Mouse (Mus musculus) adrenal gland, postnatal 10 days (tissue): ENCODE data around the gene Ulk4. TPM values are rescaled to one million over a fixed set of nuclear protein-coding genes. Genes with fewer than 3 reads are reported as not detected.

Experiments used
- DNase-seq: peaks from one replicate; pipeline ENCODE4 v3.0.0; 2021; ENCODE audit warnings: mixed read lengths
- total RNA-seq, 2 experiments: library from RNA; stranded (reverse); gene quantifications; 2 replicates each; pipeline ENCODE4 v1.2.3; 2021

Ulk4 gene
- total RNA-seq, 2 experiments from 2014 or later: 1.6 to 3.5 TPM

DNA sequence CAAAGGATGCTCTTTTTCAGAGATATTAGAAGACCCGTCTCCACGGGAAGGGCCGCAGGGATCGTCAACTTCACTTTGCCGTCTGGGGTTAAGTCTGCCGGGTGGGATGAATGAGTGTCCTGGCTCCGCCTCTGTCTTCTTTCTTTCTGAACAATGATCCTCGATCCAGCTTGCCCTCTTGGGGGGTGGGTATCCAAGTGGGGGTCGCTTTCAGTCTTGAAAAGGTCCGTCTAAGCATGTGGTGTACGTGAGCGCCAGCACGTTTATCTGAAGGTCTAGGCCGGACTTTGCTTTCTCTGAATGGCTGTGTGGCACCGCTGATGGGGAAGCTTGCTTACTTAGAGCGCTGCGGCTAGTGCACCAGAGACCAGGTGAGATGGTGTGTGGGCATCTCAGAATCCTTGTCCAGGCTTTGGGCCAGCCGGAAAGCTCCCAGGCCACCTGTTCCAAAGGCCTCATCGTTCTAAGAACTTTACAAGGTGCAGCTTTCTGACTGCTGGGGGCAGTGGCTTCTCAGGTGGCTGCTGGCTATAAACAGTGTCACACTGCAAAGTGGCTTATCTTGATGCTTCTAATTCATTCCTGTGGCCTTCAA is 23.1 kb upstream of the Ulk4 start:
- no peak for DNase-seq

DNA sequence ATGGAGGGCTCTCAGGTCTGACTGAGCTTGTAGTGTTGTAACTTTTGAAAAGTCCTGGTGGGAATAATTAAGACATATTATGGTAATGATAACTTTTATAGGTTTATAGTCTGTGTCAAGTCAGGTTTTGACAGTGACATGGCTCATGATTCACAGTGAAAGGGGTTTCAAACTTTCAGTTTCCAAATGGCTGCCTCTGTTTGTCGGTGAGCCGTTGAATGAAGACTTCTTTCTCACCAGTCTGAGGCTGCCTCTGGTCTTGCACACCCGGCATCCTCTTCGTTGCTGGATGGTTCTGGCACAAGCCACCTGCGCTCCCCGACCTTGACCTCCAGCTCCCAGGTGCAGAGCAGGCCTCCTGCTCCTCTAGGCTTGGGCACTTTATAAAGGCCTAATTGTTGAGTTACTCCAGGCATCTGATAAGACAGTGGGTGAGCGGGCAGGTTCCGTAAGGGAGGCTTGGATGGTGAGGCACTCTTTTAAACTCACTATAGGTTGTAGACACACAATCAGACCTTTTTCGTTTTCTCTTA is 22.3 kb upstream of the Ulk4 start:
- DNase-seq: peak; percentile 18

DNA sequence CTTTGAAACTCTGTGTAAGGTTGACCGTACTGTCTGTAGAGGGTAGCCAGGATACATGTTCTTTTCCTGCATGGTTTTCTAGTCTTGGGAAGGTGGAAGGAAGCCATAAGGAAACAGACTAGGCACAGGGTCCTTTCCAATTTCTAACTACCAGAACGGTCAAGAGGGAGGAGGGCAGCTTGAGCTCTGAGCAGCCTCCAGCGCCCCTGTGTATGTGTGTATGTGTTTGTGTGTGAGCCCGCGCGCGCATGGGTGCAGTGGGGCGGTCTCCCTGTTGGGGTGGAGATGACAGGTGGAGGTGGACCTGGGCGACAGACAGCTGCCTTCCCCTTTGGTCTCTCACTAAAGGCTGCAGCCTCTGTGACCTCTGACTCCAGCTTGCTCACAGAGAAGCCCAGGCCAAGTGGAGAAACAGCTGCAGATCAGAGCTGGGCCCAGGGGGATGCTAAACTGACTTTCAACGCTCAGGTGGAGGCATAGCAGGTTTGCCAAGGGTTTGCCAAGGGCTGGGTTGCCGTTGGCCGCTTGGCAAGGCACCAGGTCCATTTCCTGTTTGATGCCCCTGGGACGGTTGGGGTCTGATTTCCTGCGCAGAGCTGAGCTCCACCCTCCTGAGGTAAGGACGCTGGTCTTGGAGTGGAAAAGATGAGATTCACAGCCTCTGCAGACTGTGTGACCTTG is 21.6 kb upstream of the Ulk4 start:
- peak; percentile 76 for DNase-seq

DNA sequence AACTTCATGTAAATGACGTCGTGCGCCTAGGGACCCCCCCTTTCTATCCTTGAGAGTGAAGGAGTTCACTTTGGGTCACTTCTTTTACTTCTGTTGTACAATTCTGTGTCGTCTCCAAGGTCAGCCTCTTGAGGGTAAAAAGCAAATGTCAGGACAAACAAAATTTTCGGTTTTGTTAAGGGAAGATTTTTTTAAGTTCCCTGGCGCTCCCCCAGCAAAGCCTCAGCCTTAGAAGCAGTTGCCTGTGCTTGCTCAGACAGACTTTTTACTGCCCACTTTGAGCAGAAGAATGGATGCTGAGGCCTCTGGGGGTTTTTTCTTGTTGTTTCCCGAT is 21.0 kb upstream of the Ulk4 start:
- no peak for DNase-seq

DNA sequence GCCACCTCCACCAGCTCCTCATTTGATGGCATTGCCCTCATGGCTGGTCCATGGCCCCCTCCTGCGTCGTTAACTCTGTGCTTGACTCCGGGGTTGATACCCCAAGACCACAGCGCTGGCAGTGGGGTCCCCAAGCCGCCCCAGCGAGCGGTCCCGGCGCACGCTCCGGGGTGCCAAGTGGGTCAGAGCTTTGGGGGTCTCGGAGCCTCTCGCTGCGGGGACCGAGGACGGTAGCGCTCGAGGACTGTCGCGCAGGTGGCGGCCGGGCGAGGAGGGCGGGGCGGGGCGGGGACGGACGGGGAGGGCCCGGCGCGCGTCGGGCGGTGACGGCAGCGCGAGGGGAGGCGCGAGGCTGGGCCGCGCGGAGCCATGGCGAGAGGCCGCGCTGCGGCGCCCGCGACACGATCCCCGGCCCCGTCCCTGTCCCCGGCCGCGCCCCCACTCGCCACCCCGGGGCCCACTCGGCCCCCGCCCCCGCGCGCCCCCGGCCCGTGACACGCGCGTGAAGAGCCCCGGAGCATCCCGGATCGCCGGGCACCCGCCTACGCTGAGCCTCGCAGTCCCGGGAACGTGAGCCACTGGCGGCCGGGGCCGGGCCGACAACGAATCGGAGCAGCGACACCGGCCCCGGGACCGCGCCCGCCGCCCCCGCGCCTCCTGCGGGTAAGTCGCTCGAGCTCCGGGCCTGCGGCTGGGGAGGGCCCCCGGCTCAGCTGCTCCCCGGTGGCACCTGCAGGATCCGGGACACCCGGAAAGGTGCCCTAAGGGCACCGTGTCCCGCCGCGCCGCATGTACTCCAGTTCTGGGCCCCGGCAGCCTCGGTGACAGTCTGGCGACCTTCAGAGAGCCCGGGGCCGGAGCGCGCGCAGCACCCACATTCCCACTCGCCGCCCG is 20.4 kb upstream of the Ulk4 start, which contains the start of gene Trak1:
Gene Trak1 (plus strand): TSS at position 332 of the 894 bp plus-strand sequence.
- peak; percentile 81 for DNase-seq

DNA sequence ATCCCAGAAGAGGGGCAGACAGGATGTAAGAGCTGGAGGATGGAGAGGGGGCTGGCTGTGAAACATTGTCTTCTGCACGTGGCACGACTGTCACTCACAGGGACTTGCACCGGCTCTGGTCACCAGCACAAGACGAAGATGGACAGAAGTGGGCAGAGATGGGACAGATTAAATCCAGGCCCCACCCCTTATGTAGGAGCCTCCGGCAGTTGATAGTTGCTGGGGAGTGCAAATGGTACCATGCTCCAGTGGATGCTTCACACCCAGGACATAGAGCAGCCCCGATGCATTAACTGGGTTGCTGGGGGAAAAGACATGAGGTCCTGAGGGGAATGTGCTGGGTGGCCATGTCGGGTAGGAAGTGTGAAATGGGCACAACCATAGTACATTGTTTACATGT is 18.2 kb upstream of the Ulk4 start:
- no peak for DNase-seq

DNA sequence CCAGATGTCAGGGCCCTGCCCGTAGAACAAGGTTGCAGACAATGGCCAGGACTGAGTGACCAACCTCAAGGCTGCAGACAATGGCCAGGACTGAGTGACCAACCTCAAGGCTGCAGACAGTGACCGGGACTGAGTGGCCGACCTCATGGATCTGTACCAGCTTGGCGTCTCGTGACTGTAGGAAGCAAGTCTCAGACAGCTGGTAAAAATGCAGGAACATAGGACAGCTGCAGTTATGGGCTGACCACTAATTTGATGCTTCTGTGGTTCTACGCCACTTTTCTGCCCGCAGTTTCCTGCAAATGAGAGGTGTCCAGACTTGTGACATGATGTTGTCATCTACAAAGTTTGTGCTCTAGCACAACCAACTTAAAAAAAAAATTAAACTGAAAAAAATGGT is 16.2 kb upstream of the Ulk4 start:
- DNase-seq: no peak

- DNase-seq: no peak
These were observed 14.3 kb upstream of the Ulk4 start for GRCm38 (mm10) chr9:121291275-121291674.

GRCm38 (mm10) chr9:121286325-121286901 is 9.4 kb upstream of the Ulk4 start:
- no peak for DNase-seq

DNA sequence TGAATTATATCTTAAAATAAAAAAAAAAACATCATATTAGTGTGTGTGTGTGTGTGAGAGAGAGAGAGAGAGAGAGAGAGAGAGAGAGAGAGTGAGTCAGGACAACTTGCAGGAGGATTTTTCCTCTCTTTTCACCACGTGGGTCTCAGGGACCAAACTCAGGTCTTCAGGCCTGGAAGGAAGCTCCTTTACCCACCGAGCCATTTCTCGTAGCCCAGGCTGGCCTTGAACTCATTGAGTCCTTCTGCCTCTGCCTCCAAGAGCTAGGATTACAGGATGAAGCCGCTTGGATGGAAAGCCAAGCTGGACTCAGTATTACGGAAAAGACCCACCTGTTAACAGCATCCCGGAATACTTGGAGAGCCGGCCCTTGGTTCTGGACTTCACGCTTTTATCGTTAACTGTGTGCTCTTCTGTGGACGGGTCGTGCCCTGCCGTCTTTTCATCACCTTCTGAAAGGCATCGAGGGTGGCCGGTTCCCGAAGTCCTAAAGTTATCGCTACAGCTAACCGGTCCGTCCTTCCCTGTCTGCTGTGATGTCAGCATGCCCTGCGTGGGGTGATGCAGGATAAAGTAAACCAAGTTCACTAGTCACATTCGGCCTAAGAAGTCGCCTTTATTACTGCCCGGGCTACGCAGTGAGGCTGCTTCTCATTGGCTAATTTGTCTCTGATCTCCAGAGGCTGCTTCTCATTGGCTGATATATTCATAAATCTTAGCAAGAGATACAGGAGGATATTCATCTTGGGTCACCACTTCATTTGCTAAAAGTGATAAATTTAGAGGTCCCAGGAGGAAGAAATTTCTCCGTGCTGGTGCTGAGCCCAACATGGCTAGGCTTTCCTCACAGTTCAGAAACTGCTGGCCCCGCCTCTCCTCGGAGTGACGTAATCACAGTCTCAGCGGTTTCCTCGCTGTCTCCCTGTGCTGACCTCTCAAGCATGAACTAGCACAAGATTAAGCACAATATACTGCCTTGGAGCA is 8.6 kb upstream of the Ulk4 start:
- DNase-seq: peak; percentile 83

DNA sequence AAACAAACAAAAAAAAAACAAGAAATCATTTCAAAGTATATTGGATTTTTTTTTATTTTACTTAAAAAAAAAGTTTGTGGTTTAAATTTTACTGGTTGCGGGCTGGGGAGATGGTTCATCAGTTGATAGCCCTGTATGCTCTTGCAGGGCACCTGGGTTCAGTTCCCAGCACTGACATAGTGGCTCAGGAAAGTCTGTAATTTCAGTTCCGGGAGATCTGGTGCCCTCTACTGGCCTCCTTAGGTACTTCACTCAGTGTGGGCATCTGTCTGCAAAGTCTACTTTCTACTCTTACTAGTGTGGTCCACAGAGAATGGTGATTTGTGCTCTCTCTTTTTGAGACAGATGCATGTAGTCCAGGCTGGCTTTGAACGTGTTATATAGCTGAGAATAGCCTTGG is 7.4 kb upstream of the Ulk4 start:
- DNase-seq: peak; percentile 42

GRCm38 (mm10) chr9:121283620-121284185 is 6.7 kb upstream of the Ulk4 start:
- DNase-seq: peak; percentile 10

- no peak for DNase-seq
These were observed 4.9 kb upstream of the Ulk4 start for GRCm38 (mm10) chr9:121281891-121282290.

DNA sequence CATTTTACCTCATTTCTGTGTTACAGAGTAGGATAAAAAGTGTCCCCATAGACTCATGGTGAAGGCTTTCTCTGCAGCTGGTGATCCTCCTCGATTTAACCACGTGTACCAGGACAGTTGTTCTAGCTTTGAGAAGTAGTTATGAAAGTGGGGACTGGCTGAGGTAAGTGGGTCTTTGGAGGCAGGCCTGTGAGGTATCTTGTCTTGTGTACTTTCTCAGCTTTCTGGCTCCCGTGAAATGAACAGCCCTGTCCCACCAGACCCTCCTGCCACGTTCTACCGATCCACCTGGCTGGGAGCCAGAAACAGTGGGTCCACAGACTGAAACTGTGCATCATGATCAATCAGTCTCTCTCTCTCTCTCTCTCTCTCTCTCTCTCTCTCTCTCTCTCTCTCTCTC is 2.2 kb upstream of the Ulk4 start:
- DNase-seq: no peak

DNA sequence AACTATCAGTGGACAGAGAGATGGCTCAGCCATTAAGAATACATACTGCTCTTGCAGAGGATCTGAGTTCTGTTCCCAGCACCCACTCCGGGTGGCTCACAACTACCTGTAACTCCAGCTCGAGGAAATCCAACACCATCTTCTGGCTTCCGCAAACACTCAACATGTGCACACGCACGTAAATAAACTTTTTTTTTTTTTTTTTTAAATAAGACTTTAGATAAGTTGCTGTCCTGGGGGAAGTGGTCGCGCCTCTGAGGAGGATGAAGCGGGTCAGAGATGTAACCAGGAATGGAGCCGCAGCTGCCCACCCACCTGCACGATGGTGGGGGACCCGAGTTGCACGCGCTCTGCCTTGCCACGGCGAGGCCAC is 266 bp downstream of the Ulk4 start:
- DNase-seq: no peak

GRCm38 (mm10) chr9:121271561-121271960 is 5.4 kb downstream of the Ulk4 start:
- DNase-seq: no peak

DNA sequence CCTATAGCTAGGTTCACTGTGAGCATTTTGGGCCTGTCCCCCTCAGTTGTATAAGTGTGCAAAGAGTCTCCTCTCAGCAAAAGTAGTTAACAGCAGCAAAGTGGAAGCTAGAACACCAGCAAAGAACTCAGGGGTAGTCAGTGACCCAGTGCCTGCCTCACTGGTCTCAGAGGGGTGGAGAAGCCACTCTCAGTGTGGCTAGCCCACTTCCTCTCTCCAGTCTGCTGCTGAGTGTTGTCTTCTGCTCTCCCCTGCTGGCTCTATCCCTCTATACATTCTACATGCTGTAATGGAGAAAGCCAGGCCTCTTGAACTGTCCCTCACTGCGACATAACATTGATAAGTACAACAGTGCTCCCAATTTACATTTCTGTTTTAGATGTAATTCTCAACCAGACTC is 5.8 kb downstream of the Ulk4 start:
- no peak for DNase-seq

- DNase-seq: no peak
These were observed 11.7 kb downstream of the Ulk4 start for GRCm38 (mm10) chr9:121265307-121265706.

- DNase-seq: no peak
These were observed 19.9 kb downstream of the Ulk4 start for GRCm38 (mm10) chr9:121257106-121257505.

DNA sequence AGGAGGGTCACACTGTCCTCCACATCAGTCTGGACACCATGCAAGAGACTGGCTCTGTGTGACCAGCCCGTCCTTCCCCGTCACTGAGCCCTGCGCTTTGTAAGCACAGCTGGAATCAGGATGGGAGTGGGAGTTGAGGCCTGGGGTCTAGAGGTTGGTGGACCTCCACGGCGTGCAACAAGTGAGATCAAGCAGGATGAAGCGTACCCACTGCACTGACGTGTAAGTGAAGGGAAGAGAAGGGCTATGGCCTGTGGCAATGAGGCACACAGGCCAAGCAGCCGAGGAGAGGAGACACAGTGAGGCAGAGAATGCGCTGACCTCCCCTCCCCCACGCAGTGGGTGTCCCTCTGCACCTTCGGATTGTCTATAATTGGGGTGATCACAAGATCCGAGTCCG is 22.2 kb downstream of the Ulk4 start:
- DNase-seq: no peak

GRCm38 (mm10) chr9:121253983-121254382 is 23.0 kb downstream of the Ulk4 start:
- peak; percentile 35 for DNase-seq
